In genomic region chr7:139087801-139088200, GRCm38 (mm10) we compare ENCODE assay signal across 10 mouse cellular contexts. TPM values are rescaled to one million over a fixed set of nuclear protein-coding genes. Genes with fewer than 3 reads are reported as not detected.
DNase-seq lines count a peak whose midpoint lies in the region; ATAC-seq and TF ChIP-seq lines count a peak whose summit lies in the region.
"Had no signal": no experiment of that assay in that cellular context is flagged by ENCODE, and none has a peak within 500 bp of the region (broad histone marks: within the 10 kb centered on the region; RNA-seq: fewer than 3 reads in every experiment).

No protein-coding gene starts in this region.

- intact Hi-C loops in heart, adult 2 months (cut with DNase I) = no loop called here
- intact Hi-C loops in heart, postnatal 10 days (cut with DNase I) = no loop called here

- no peak for TF ChIP-seq EP300 in heart, adult 2 months (IDR thresholded peaks at IDR 0.05; ENCODE audit: insufficient read depth, low read depth, low read length)

- TF ChIP-seq CTCF in heart, adult 2 months (IDR thresholded peaks at IDR 0.05) = no peak

- no peaks in the 10 kb centered on the region for H3K36me3 ChIP-seq in heart, adult 2 months (ENCODE audit: control insufficient read depth, insufficient read depth, low read length)
- H3K36me3 ChIP-seq in heart, embryonic 11.5 days (ENCODE audit: control insufficient read depth, insufficient read depth, low read length) = no peaks in the 10 kb centered on the region
- H3K36me3 ChIP-seq in midbrain, embryonic 16.5 days (ENCODE audit: control insufficient read depth, insufficient read depth, low read length) = peaks cover 8% of the 10 kb centered on the region
- H3K36me3 ChIP-seq: heart, embryonic 13.5 days had no signal

- no peak for TF ChIP-seq POLR2A in heart, adult 2 months (IDR thresholded peaks at IDR 0.05; ENCODE audit: insufficient read depth, low read depth, low read length)

- no peak overlapping the region for H3K4me2 ChIP-seq in heart, embryonic 11.5 days
- H3K4me2 ChIP-seq in midbrain, embryonic 16.5 days (ENCODE audit: low read length) = peak overlapping the region; percentile 72

- no peak overlapping the region for H3K4me3 ChIP-seq in heart, adult 2 months
- no peak overlapping the region for H3K4me3 ChIP-seq in heart, embryonic 11.5 days (ENCODE audit: low read depth, low read length)
- peak overlapping the region; percentile 57; the same call in 1 of the 2 replicates for H3K4me3 ChIP-seq in midbrain, embryonic 16.5 days (ENCODE audit: low read depth, low read length)

- no peak for ATAC-seq in heart, embryonic 11.5 days (replicated peaks; ENCODE audit: insufficient number of reproducible peaks, low FRiP score, low TSS enrichment)
- ATAC-seq in midbrain, embryonic 16.5 days = no peak

- H3K79me2 ChIP-seq in heart, adult 2 months (replicated peaks; ENCODE audit: control insufficient read depth, insufficient read depth, low read length) = no peaks in the 10 kb centered on the region

- DNase-seq in heart, adult 2 months = peak; percentile 28 to 68
- DNase-seq in cerebellum, postnatal 14 days = peak; percentile 59 to 66
- DNase-seq in heart, postnatal 10 days = peak; percentile 72 to 78
- DNase-seq in left cerebral cortex, adult 18-20 months (ENCODE audit: low spot score in 2 of 2) = no peak
- DNase-seq in spleen, adult 12 weeks (ENCODE audit: low spot score) = no peak
- DNase-seq in layer of hippocampus, adult 11-12 months (ENCODE audit: low spot score) = no peak

- no peak overlapping the region for H3K27ac ChIP-seq in heart, adult 2 months
- no peak overlapping the region for H3K27ac ChIP-seq in heart, embryonic 11.5 days (ENCODE audit: low read depth, low read length)
- peak overlapping the region; percentile 23; the same call in 1 of the 2 replicates for H3K27ac ChIP-seq in midbrain, embryonic 16.5 days (ENCODE audit: low read length)
- H3K27ac ChIP-seq: heart, embryonic 13.5 days had no signal

- no peaks in the 10 kb centered on the region for H3K9me3 ChIP-seq in heart, embryonic 11.5 days (replicated peaks; ENCODE audit: control insufficient read depth, low read length)
- no peaks in the 10 kb centered on the region for H3K9me3 ChIP-seq in midbrain, embryonic 16.5 days (replicated peaks; ENCODE audit: control insufficient read depth, low read length, poor library complexity, severe bottlenecking)
- H3K9me3 ChIP-seq: heart, embryonic 13.5 days had no signal

- no peak overlapping the region for H3K9ac ChIP-seq in heart, adult 2 months (ENCODE audit: low read depth, low read length)
- H3K9ac ChIP-seq in heart, embryonic 11.5 days (ENCODE audit: low read depth, low read length) = no peak overlapping the region
- H3K9ac ChIP-seq in midbrain, embryonic 16.5 days (ENCODE audit: low read depth, low read length) = no peak overlapping the region
- H3K9ac ChIP-seq: heart, embryonic 13.5 days had no signal

- 51% methylated on average over 2 of the region's 2 CpGs for WGBS in heart, adult 2 months
- 51% methylated on average over 2 of the region's 2 CpGs for WGBS in heart, embryonic 11.5 days (ENCODE audit: insufficient replicate concordance)
- 58% methylated on average over 2 of the region's 2 CpGs for WGBS in midbrain, embryonic 16.5 days

- peaks cover 3% of the 10 kb centered on the region; the same call in 1 of the 2 replicates for H3K4me1 ChIP-seq in heart, adult 2 months (ENCODE audit: control insufficient read depth, insufficient read depth, low read length)
- H3K4me1 ChIP-seq in heart, embryonic 11.5 days (ENCODE audit: control insufficient read depth, insufficient read depth, low read length) = peaks cover 4% of the 10 kb centered on the region; the same call in 1 of the 2 replicates
- peaks cover 18% of the 10 kb centered on the region for H3K4me1 ChIP-seq in midbrain, embryonic 16.5 days (ENCODE audit: control insufficient read depth, insufficient read depth, low read length)

- no peaks in the 10 kb centered on the region for H3K27me3 ChIP-seq in heart, adult 2 months (ENCODE audit: control insufficient read depth, insufficient read depth, low read length)
- peaks cover 47% of the 10 kb centered on the region for H3K27me3 ChIP-seq in heart, embryonic 11.5 days (ENCODE audit: control insufficient read depth, insufficient read depth, low read length)
- no peaks in the 10 kb centered on the region for H3K27me3 ChIP-seq in midbrain, embryonic 16.5 days (ENCODE audit: control insufficient read depth, insufficient read depth, low read depth, low read length)

RNA-seq across cellular contexts. Expression of gene Dpysl4, which starts 2.0 kb away (rescaled TPM):
- total RNA-seq in heart, adult 2 months (2021) = 1 to 10 TPM; 2.8 to 3.9 TPM
- polyA plus RNA-seq in heart, adult 2 months (2012; rRNA removed) = 10.5 and 11.0 TPM in 2 replicates
- 3.9 and 4.4 TPM in 2 replicates for polyA plus RNA-seq in heart, embryonic 11.5 days (2014; fragmentation: Nextera tagmentation; extraction: Ambion mirVana)
- total RNA-seq in heart, postnatal 10 days (2021) = 1 to 10 TPM; 2.8 to 3.3 TPM
- 176 and 181 TPM in 2 replicates for polyA plus RNA-seq in midbrain, embryonic 16.5 days (2015; fragmentation: Nextera tagmentation; extraction: Ambion mirVana)
- total RNA-seq in left cerebral cortex, adult 18-20 months (2021) = 10 to 100 TPM; 41.8 to 46.8 TPM
- total RNA-seq: megakaryocyte, adult 5-6 weeks had no signal

Comparison
In these comparisons a context has a peak if more than half of its experiments do, and no peak if none do; other contexts are left out.
1. DNase-seq: peak in heart, adult 2 months (2 of 2), cerebellum, postnatal 14 days (2 of 2) and heart, postnatal 10 days (2 of 2); none in left cerebral cortex, adult 18-20 months (0 of 2), spleen, adult 12 weeks (single experiment) and layer of hippocampus, adult 11-12 months (single experiment).
2. RNA of gene Dpysl4, which starts 2.0 kb away (total RNA-seq): 41.8 to 46.8 TPM in left cerebral cortex, adult 18-20 months; 2.8 to 3.9 TPM in heart, adult 2 months and 2.8 to 3.3 TPM in heart, postnatal 10 days; every median in the first group is over 4 times any median in the second.